Mouse (Mus musculus) brain, embryonic 14.5 days (tissue): ENCODE data around the gene Slc25a11. TPM values are rescaled to one million over a fixed set of nuclear protein-coding genes. Genes with fewer than 3 reads are reported as not detected.

Experiments used
- DNase-seq: peaks from one replicate; pipeline ENCODE4 v3.0.0-alpha.2; 2011; ENCODE audit warnings: low read depth
- CTCF ChIP-seq: fragments of 200-500 bp; IDR thresholded peaks from 2 replicates; pipeline ENCODE4 v1.5.1; 2012; ENCODE audit warnings: inconsistent platforms, mild to moderate bottlenecking, moderate library complexity, borderline replicate concordance; ENCODE audit not compliant: insufficient read depth, insufficient read length; ENCODE audit errors: extremely low read depth
- POLR2A ChIP-seq: fragments of 200-500 bp; IDR thresholded peaks from 2 replicates; pipeline ENCODE4 v1.6.1; 2012; ENCODE audit warnings: mild to moderate bottlenecking, inconsistent platforms, borderline replicate concordance; ENCODE audit not compliant: poor library complexity, insufficient read depth, insufficient read length, severe bottlenecking; ENCODE audit errors: extremely low read depth
- polyA plus RNA-seq: library from polyadenylated mRNA; depleted of rRNA; stranded (reverse); fragments of >200 nt; gene quantifications from 2 replicates; pipeline ENCODE4 v1.2.3, GENCODE M21; 2012

The Slc25a11 gene
- polyA plus RNA-seq, 1 experiment: 129 TPM

DNA sequence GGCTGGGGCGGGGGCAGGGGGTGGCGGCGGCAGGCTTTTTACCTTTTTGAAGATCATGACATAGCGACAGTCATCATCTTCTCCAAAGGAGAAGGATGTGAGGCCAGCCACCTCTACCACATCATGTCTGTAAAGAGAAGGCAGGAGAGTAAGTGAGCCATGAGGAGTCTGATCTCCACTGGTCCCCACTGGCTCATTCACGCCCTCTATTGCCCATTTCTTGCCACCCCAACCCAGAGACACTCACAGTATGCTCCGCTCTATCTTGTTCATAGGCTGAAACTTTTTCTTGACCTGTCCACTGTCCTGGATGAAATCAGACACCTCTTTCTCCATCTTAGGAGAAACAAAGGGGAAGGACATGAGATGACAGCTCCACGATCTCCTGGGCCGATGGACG, 17.5 kb upstream of the Slc25a11 start:
- TF ChIP-seq POLR2A (no peak), CTCF (no peak)
- DNase-seq: no peak

DNA sequence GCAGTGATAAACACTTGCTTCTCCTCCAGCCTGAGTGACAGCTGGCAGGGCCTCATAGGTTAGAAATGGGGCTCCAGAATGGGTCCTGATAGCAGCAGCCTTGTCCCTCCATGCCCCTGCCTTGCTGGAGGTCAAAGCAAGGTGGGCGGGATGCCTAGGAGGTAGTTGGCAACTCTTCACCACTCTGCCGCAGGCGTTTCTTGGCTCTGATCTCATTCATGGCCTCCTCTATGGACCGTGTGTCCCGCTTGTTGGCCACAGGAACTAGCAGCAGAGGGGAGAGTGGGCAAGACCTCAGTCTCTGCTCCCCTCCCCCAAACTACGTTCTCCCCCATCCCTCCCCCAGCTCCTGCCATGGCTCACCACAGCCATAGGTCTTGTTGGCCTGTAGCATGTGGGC, 16.7 kb upstream of the Slc25a11 start:
- TF ChIP-seq CTCF (no peak), POLR2A (no peak)
- no peak for DNase-seq

- TF ChIP-seq POLR2A (no peak), CTCF (no peak)
- no peak for DNase-seq
These were observed 15.8 kb upstream of the Slc25a11 start for GRCm38 (mm10) chr11:70663101-70663500.

GRCm38 (mm10) chr11:70660571-70660970, 13.3 kb upstream of the Slc25a11 start:
- no peak for DNase-seq
- TF ChIP-seq POLR2A: no peak

DNA sequence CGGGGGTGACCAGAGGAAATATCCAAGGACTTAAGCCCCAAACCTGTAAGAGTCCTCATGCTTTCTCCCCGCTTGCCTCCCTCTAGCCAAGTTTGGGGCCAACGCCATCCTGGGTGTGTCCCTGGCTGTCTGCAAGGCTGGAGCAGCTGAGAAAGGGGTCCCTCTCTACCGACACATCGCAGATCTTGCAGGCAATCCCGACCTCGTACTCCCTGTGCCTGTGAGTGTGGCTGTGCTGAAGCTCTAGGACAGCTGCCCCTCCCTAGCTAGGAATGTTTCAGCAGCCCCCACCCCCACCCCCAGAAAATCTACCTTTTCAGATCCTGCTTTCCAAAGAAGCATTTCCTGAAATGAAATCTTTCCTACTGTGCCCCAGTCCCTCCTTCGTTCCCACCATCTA, 11.7 kb upstream of the Slc25a11 start:
- no peak for TF ChIP-seq POLR2A
- TF ChIP-seq CTCF: no peak
- no peak for DNase-seq

GRCm38 (mm10) chr11:70658521-70658920, 11.2 kb upstream of the Slc25a11 start:
- TF ChIP-seq CTCF (no peak), POLR2A (no peak)
- DNase-seq: no peak

DNA sequence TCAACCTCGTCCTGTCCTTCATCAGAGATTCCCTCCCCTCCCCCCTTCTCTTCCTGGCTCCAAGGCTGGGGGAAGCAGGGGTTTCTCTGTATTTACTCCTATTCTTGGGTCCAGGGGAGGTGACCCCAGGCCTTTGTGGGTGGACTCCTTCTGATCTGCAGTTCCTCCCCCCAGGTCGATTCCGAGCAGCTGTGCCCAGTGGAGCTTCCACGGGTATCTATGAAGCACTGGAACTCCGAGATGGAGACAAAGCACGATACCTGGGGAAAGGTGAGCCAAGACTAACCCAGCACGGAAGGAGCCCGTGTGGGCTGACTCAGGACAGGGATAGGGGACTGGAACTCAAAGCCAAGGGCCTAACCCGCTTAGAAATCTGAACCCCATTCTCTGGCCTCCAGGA, 10.7 kb upstream of the Slc25a11 start:
- no peak for DNase-seq
- TF ChIP-seq POLR2A (no peak), CTCF (no peak)

DNA sequence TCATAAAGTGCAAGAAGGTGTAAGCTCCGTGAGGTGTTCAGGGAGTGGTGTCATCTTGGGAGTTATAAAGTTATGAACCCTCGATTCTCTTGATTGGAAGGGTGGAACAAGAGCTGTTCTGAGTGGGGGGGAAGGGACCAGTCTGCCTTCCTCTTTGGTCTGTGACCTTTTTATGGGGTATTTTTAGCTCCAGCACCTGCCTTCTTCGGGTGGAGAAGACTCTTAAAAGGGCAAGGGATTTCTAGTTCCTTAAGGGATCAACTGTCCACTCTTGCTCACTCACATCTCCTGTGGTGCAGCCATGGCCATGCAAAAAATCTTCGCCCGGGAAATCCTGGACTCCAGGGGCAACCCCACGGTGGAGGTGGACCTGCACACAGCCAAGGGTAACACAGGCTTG, 10.3 kb upstream of the Slc25a11 start:
- TF ChIP-seq POLR2A: no peak
- TF ChIP-seq CTCF: no peak
- no peak for DNase-seq

DNA sequence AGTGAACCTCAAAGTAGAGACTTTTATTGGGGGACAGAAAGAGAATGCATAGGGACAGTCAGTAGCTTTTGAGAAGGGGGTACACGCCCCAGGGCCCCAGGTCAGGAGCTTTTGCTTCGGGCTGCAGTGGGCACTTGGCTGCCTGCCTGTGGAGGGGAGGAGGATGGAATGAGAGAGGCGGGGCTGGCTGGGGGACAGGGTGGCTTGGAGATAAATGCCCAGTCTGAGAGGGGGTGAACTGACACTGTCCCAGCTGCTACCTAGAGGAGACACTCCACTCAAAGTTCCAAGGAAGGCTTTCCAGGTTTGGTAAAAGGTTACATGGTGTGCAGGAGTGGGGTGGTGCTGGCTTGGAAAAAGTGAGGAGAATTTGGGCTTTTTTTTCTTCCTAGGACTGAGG, 9.7 kb upstream of the Slc25a11 start, which contains the start of gene Eno3:
Gene Eno3, plus strand, starts transcription at position 239 of the 400 bp plus-strand sequence.
- no peak for DNase-seq
- TF ChIP-seq POLR2A: no peak
- no peak for TF ChIP-seq CTCF

DNA sequence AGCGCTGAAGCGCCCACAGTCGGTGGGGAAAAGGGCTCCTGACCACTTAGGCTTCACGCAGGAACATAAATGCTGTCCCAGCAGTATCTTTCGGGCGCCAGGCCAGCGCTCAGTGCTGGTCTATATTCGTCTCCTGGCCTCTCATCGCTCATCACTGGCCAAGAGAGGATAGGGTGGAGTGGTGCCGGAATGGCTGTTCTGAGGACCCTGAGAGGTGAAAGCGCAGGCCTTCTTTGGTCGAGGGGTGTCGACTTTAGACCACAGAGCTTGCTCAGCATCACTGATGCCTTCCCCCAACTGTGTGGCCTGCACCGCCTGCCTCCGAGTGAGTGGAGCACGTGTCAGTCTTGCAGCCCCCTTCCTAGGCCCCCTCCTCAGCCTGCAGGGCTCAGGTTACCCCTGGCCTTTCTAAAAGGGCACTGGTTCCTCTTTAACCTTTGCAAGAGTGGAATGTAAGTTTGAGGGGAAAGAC, 9.2 kb upstream of the Slc25a11 start:
- no peak for TF ChIP-seq POLR2A
- peak; percentile 25 for DNase-seq

- peak; percentile 65 for DNase-seq
- no peak for TF ChIP-seq POLR2A
These were observed 8.5 kb upstream of the Slc25a11 start for GRCm38 (mm10) chr11:70655571-70656455.

DNA sequence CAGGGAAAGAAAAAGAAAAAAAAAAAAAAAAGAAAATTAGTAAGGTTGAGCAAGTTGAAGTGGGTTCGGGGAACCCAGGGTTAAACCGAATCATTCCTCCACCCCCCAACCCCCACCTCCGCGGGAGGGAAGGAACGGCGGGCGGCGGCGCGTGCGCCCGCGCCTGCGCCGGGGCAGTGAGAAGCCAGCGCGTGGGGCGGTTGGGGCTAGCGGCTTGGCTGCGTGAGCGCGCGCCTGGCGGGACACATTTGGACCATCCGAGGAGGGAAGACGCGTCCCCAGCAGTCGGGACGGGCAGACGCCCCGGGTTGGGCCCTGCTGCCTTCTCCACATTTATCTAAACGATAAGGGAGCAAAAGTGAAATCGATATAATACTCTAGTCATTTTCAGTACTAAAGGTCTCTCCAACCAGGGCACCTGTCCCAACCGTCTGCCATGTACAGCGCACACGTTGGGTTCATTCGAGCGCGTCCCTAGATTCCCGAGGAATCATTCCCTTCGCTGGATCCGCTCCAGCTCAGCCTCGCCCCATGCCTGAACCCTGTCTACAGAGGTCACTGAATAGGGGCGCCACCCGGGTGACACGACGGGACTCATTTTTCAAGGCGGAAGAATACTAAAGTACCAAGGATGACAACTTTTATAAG, 7.8 kb upstream of the Slc25a11 start:
- TF ChIP-seq CTCF (no peak), POLR2A (peak; percentile 79)
- peak; percentile 92 for DNase-seq
